Mouse (Mus musculus) lung, postnatal 0 days (tissue): ENCODE results near the gene Slc22a17. TPM values are rescaled to one million over a fixed set of nuclear protein-coding genes. Genes with fewer than 3 reads are reported as not detected.

Source experiments
- ATAC-seq: fragments of 200-750 bp; cut with Nextera tagmentation; 2 replicates; pipeline ENCODE4 v1.8.0; 2017; ENCODE audit warnings: moderate library complexity
- DNase-seq: peaks from one replicate; pipeline ENCODE4 v3.0.0-alpha.2; 2016; ENCODE audit warnings: low spot score
- H3K27ac ChIP-seq: fragments of 300-500 bp; sonication (generic); 2 replicates; pipeline ENCODE4 v1.5.1; 2014; ENCODE audit warnings: antibody characterized with exemption, mild to moderate bottlenecking, low read length, mixed read lengths
- H3K27me3 ChIP-seq: fragments of 300-500 bp; sonication (generic); replicated peaks from 2 replicates; pipeline ENCODE4 v1.6.1; 2014; ENCODE audit warnings: low read length, mixed read lengths; ENCODE audit not compliant: insufficient read depth
- H3K36me3 ChIP-seq: fragments of 300-500 bp; sonication (generic); 2 replicates; pipeline ENCODE4 v1.6.1; 2014; ENCODE audit warnings: low read length, mixed read lengths; ENCODE audit not compliant: insufficient read depth
- H3K4me1 ChIP-seq: fragments of 300-500 bp; sonication (generic); 2 replicates; pipeline ENCODE4 v1.6.1; 2014; ENCODE audit warnings: antibody characterized with exemption, low read depth, low read length, mixed read lengths; ENCODE audit not compliant: insufficient read depth
- H3K4me2 ChIP-seq: fragments of 300-500 bp; sonication (generic); replicated peaks from 2 replicates; pipeline ENCODE4 v1.6.1; 2014; ENCODE audit warnings: low read depth, mild to moderate bottlenecking, low read length, moderate library complexity, mixed read lengths
- H3K4me3 ChIP-seq: fragments of 300-500 bp; sonication (generic); 2 replicates; pipeline ENCODE4 v1.5.1; 2014; ENCODE audit warnings: low read depth, low read length
- H3K9ac ChIP-seq: fragments of 300-500 bp; sonication (generic); replicated peaks from 2 replicates; pipeline ENCODE4 v1.6.1; 2014; ENCODE audit warnings: low read depth, mild to moderate bottlenecking
- H3K9me3 ChIP-seq: fragments of 300-500 bp; sonication (generic); 2 replicates; pipeline ENCODE4 v1.6.1; 2016; ENCODE audit warnings: low read length, mixed read lengths
- CTCF ChIP-seq: IDR thresholded peaks from 2 replicates; pipeline ENCODE4 v1.5.1; 2016; ENCODE audit warnings: antibody characterized with exemption, mild to moderate bottlenecking
- EP300 ChIP-seq: IDR thresholded peaks from 2 replicates; pipeline ENCODE4 v1.6.1; 2016; ENCODE audit warnings: antibody characterized with exemption, mild to moderate bottlenecking, control low read depth
- WGBS: fragments of 180-500 bp; shearing (Covaris S2); extraction: QIAGEN DNeasy Blood & Tissue Kit; methylation state at CpG from one replicate; pipeline ENCODE4 v1.1.7; 2014; 5-methylcytosine and 5-hydroxymethylcytosine counted together
- polyA plus RNA-seq: library from polyadenylated mRNA; unstranded; fragments of >200 nt; fragmentation: Nextera tagmentation; extraction: Ambion mirVana; gene quantifications from 2 replicates; pipeline ENCODE4 v1.2.1, GENCODE M21; 2015

Slc22a17 gene
- polyA plus RNA-seq, 1 experiment from 2014 or later = 13.6 TPM

GRCm38 (mm10) chr14:54926401-54927158, 13.6 kb upstream of the Slc22a17 start:
- DNase-seq (peak; percentile 58), ATAC-seq (peak; percentile 51)
- H3K9ac ChIP-seq = peak overlapping the region; percentile 37
- H3K27ac ChIP-seq = peak overlapping the region; percentile 72
- peak overlapping the region; percentile 90 for H3K4me2 ChIP-seq
- H3K36me3 ChIP-seq = no peaks in the 10 kb centered on the region
- no peaks in the 10 kb centered on the region for H3K9me3 ChIP-seq
- H3K4me3 ChIP-seq = peak overlapping the region; percentile 52
- 1% methylated on average over 42 of the region's 58 CpGs for WGBS
- TF ChIP-seq CTCF (no peak), EP300 (no peak)
- no peaks in the 10 kb centered on the region; the same call in 1 of the 2 replicates for H3K4me1 ChIP-seq
- H3K27me3 ChIP-seq = 0 out of 2 replicates have a peak, but pooled peaks cover 5% of the 10 kb centered on the region

- Histone ChIP-seq H3K9ac (peak within 1 kb of the TSS; percentile 37), H3K4me1 (no peaks in the 10 kb centered on the region; the same call in 1 of the 2 replicates), H3K4me2 (peak within 1 kb of the TSS; percentile 90), H3K9me3 (no peaks in the 10 kb centered on the region), H3K27ac (peak within 1 kb of the TSS; percentile 72), H3K4me3 (peak within 1 kb of the TSS; percentile 52), H3K36me3 (no peaks in the 10 kb centered on the region), H3K27me3 (0 out of 2 replicates have a peak, but pooled peaks cover 5% of the 10 kb centered on the region)
- ATAC-seq (peak; percentile 73), DNase-seq (peak; percentile 78)
- WGBS = 5% methylated on average over 45 of the region's 57 CpGs
- TF ChIP-seq CTCF (no peak), EP300 (no peak)
These were observed 12.7 kb upstream of the Slc22a17 start, which contains the start of gene Efs for GRCm38 (mm10) chr14:54925349-54926342. Gene Efs (minus strand): TSS chr14:54926126.

- peak overlapping the region; percentile 52; the same call in 1 of the 2 replicates for H3K4me3 ChIP-seq
- no peaks in the 10 kb centered on the region for H3K36me3 ChIP-seq
- 0 out of 2 replicates have a peak, but pooled peaks cover 5% of the 10 kb centered on the region for H3K27me3 ChIP-seq
- H3K27ac ChIP-seq = peak overlapping the region; percentile 72
- H3K4me1 ChIP-seq = no peaks in the 10 kb centered on the region; the same call in 1 of the 2 replicates
- no peak overlapping the region for H3K9ac ChIP-seq
- DNase-seq (peak; percentile 77), ATAC-seq (peak; percentile 61)
- TF ChIP-seq CTCF (no peak), EP300 (no peak)
- WGBS = 39% methylated on average over 7 of the region's 7 CpGs
- H3K9me3 ChIP-seq = no peaks in the 10 kb centered on the region
- H3K4me2 ChIP-seq = peak overlapping the region; percentile 90
These were observed 11.9 kb upstream of the Slc22a17 start for GRCm38 (mm10) chr14:54924641-54925348.

- DNase-seq (no peak), ATAC-seq (no peak)
- Histone ChIP-seq H3K27ac (no peak overlapping the region), H3K9me3 (no peaks in the 10 kb centered on the region), H3K27me3 (0 out of 2 replicates have a peak, but pooled peaks cover 3% of the 10 kb centered on the region), H3K9ac (no peak overlapping the region), H3K4me3 (no peak overlapping the region), H3K36me3 (no peaks in the 10 kb centered on the region), H3K4me2 (no peak overlapping the region), H3K4me1 (no peaks in the 10 kb centered on the region; the same call in 1 of the 2 replicates)
- no peak for TF ChIP-seq CTCF
- TF ChIP-seq EP300 = no peak
- WGBS = 88% methylated on average over 16 of the region's 16 CpGs
These were observed 7.2 kb upstream of the Slc22a17 start for GRCm38 (mm10) chr14:54920076-54920685.

GRCm38 (mm10) chr14:54913343-54913742, 411 bp upstream of the Slc22a17 start:
- H3K4me1 ChIP-seq = no peaks in the 10 kb centered on the region; the same call in 1 of the 2 replicates
- no peak for TF ChIP-seq CTCF
- no peak for TF ChIP-seq EP300
- H3K27ac ChIP-seq = no peak overlapping the region
- no peak for DNase-seq
- no peak for ATAC-seq
- H3K4me3 ChIP-seq = peak overlapping the region; percentile 80
- no peaks in the 10 kb centered on the region; the same call in 1 of the 2 replicates for H3K36me3 ChIP-seq
- 13% methylated on average over 10 of the region's 10 CpGs for WGBS
- H3K9me3 ChIP-seq = no peaks in the 10 kb centered on the region
- peak overlapping the region; percentile 59; the same call in 1 of the 2 replicates for H3K9ac ChIP-seq
- peak overlapping the region; percentile 100 for H3K4me2 ChIP-seq
- H3K27me3 ChIP-seq = no peaks in the 10 kb centered on the region
